Mouse (Mus musculus) heart, postnatal 0 days (tissue): ENCODE measurements around the gene Gm49510. TPM values are rescaled to one million over a fixed set of nuclear protein-coding genes. Genes with fewer than 3 reads are reported as not detected.

ENCODE experiments used
- ATAC-seq: fragments of 200-750 bp; cut with Nextera tagmentation; 2 replicates; pipeline ENCODE4 v1.8.0; 2017; ENCODE audit warnings: low read depth, moderate number of reproducible peaks, moderate library complexity; ENCODE audit not compliant: insufficient read depth
- DNase-seq: peaks from one replicate; pipeline ENCODE4 v3.0.0-alpha.2; 2016; ENCODE audit warnings: low spot score
- H3K27ac ChIP-seq: fragments of 300-500 bp; sonication (generic); 2 replicates; pipeline ENCODE4 v1.5.1; 2014; ENCODE audit warnings: low read depth, mild to moderate bottlenecking
- H3K27me3 ChIP-seq: fragments of 300-500 bp; sonication (generic); 2 replicates; pipeline ENCODE4 v1.6.1; 2014; ENCODE audit warnings: low read length, mixed read lengths; ENCODE audit not compliant: control insufficient read depth, insufficient read depth
- H3K36me3 ChIP-seq: fragments of 300-500 bp; sonication (generic); replicated peaks from 2 replicates; pipeline ENCODE4 v1.6.1; 2014; ENCODE audit warnings: low read length, mixed read lengths; ENCODE audit not compliant: control insufficient read depth, insufficient read depth
- H3K4me1 ChIP-seq: fragments of 300-500 bp; sonication (generic); 2 replicates; pipeline ENCODE4 v1.6.1; 2014; ENCODE audit warnings: antibody characterized with exemption; ENCODE audit not compliant: control insufficient read depth, insufficient read depth
- H3K4me2 ChIP-seq: fragments of 300-500 bp; sonication (generic); 2 replicates; pipeline ENCODE4 v1.6.1; 2014; ENCODE audit warnings: low read depth, mild to moderate bottlenecking, low read length, moderate library complexity
- H3K4me3 ChIP-seq: fragments of 300-500 bp; sonication (generic); 2 replicates; pipeline ENCODE4 v1.5.1; 2014; ENCODE audit warnings: low read depth, low read length
- H3K9ac ChIP-seq: fragments of 300-500 bp; sonication (generic); replicated peaks from 2 replicates; pipeline ENCODE4 v1.6.1; 2014; ENCODE audit warnings: low read depth, low read length, mixed read lengths
- H3K9me3 ChIP-seq: fragments of 300-500 bp; sonication (generic); replicated peaks from 2 replicates; pipeline ENCODE4 v1.6.1; 2016; ENCODE audit warnings: low read length; ENCODE audit not compliant: control insufficient read depth
- CTCF ChIP-seq: IDR thresholded peaks from 2 replicates; pipeline ENCODE4 v1.5.1; 2016; ENCODE audit warnings: antibody characterized with exemption, control low read depth, low read depth
- EP300 ChIP-seq: IDR thresholded peaks from 2 replicates; pipeline ENCODE4 v1.6.1; 2016; ENCODE audit warnings: antibody characterized with exemption, low read depth
- WGBS: fragments of 180-500 bp; shearing (Covaris S2); extraction: QIAGEN DNeasy Blood & Tissue Kit; methylation state at CpG from one replicate; pipeline ENCODE4 v1.1.7; 2014; 5-methylcytosine and 5-hydroxymethylcytosine counted together
- polyA plus RNA-seq: library from polyadenylated mRNA; unstranded; fragments of >200 nt; fragmentation: Nextera tagmentation; extraction: Ambion mirVana; gene quantifications from 2 replicates; pipeline ENCODE4 v1.2.1, GENCODE M21; 2015
- total RNA-seq: library from RNA; depleted of rRNA; stranded (reverse); fragments of >200 nt; gene quantifications from 2 replicates; pipeline ENCODE4 v1.2.3, GENCODE M21; 2014; ENCODE audit warnings: low replicate concordance

The Gm49510 gene
- total and polyA plus RNA-seq, 2 experiments from 2014 or later = 0.18 TPM; not detected in 1

DNA sequence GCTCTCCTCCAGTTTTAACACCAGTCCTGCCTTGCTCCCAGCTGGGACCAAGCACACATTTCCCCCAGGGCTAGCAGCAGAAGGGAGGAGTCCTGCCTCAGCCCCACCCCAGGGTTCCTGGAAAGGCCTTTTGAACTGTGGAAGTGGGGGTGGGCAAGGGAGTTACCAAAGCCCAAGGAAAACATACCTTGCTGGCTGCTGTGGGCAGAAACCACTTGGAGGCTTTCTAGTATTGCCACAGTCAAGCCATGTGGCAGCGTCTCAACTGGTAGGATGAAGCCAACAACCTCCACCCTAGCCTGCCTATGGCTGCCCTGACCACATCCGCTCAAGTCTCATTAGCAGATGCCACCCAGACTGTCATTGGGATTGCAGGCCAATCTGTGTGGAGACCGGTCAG, 3.3 kb upstream of the Gm49510 start:
- no peak overlapping the region for H3K9ac ChIP-seq
- no peaks in the 10 kb centered on the region for H3K27me3 ChIP-seq
- peaks cover 28% of the 10 kb centered on the region for H3K36me3 ChIP-seq
- DNase-seq = no peak
- H3K27ac ChIP-seq = no peak overlapping the region
- no peak overlapping the region for H3K4me2 ChIP-seq
- peaks cover 31% of the 10 kb centered on the region for H3K4me1 ChIP-seq
- H3K4me3 ChIP-seq = no peak overlapping the region
- no peak for TF ChIP-seq CTCF
- no peak for TF ChIP-seq EP300
- 88% methylated on average over 3 of the region's 3 CpGs for WGBS
- H3K9me3 ChIP-seq = no peaks in the 10 kb centered on the region
- ATAC-seq = no peak

DNA sequence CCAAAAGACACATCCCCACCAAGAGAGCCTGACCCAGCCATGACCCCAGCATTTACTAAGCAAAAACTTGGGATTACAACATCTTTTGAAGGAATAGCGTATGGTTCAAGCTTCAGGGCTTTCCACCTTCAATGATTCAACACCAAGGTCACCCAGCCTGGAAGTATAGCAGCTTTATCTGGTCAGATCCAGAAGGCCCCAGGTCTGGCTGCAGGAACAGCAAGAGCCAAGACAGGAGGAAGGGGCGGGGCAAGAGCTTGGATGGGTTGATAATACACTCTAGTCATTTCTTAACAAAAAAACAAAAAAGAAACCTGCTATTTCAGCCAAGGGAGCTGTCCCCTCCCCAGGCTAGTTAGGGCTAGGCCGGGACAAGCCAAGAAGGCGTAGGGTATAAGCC, 2.0 kb upstream of the Gm49510 start:
- Histone ChIP-seq H3K27me3 (no peaks in the 10 kb centered on the region), H3K4me1 (peaks cover 33% of the 10 kb centered on the region), H3K4me3 (no peak overlapping the region), H3K9ac (no peak overlapping the region), H3K4me2 (no peak overlapping the region), H3K36me3 (peaks cover 15% of the 10 kb centered on the region), H3K27ac (0 out of 2 replicates have a peak overlapping the region, but pooled peaks have one; percentile 21), H3K9me3 (no peaks in the 10 kb centered on the region)
- WGBS = 83% methylated on average over 4 of the region's 4 CpGs
- TF ChIP-seq CTCF (no peak), EP300 (no peak)
- ATAC-seq (no peak), DNase-seq (no peak)

DNA sequence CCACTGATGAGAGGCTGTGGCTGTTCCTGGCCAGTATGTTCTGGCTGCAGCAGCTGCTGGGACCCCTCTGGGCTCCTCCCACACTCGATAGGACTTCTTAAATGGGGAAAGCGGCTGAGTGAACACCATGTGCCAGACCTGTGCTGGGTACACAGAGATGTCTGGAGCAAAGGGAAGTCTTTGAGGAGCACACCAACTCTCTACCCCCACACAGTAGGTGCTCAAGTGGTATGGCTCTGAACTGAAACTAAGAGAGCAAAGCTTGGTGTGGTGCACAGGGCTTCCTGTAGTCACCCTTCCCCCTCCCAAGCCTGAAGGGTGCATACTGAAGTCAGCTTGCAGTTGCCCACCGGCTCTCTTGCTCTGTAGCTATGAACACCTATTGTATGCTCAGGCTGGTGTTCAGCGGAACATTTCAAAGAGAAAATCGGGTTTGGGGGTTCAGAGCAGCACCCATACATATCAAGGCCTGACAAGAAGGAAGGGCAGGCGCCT, 913 bp upstream of the Gm49510 start:
- H3K27ac ChIP-seq = peak overlapping the region; percentile 21
- H3K9me3 ChIP-seq = no peaks in the 10 kb centered on the region
- whole genome bisulfite sequencing = 39% methylated on average over 6 of the region's 6 CpGs
- peak; percentile 19; the same call in 1 of the 2 replicates for ATAC-seq
- H3K4me2 ChIP-seq = peak overlapping the region; percentile 95; the same call in 1 of the 2 replicates
- no peak overlapping the region; the same call in 1 of the 2 replicates for H3K4me3 ChIP-seq
- no peak overlapping the region for H3K9ac ChIP-seq
- H3K27me3 ChIP-seq = no peaks in the 10 kb centered on the region
- DNase-seq = peak; percentile 35
- peaks cover 33% of the 10 kb centered on the region for H3K4me1 ChIP-seq
- no peak for TF ChIP-seq EP300
- no peak for TF ChIP-seq CTCF
- peaks cover 5% of the 10 kb centered on the region for H3K36me3 ChIP-seq

DNA sequence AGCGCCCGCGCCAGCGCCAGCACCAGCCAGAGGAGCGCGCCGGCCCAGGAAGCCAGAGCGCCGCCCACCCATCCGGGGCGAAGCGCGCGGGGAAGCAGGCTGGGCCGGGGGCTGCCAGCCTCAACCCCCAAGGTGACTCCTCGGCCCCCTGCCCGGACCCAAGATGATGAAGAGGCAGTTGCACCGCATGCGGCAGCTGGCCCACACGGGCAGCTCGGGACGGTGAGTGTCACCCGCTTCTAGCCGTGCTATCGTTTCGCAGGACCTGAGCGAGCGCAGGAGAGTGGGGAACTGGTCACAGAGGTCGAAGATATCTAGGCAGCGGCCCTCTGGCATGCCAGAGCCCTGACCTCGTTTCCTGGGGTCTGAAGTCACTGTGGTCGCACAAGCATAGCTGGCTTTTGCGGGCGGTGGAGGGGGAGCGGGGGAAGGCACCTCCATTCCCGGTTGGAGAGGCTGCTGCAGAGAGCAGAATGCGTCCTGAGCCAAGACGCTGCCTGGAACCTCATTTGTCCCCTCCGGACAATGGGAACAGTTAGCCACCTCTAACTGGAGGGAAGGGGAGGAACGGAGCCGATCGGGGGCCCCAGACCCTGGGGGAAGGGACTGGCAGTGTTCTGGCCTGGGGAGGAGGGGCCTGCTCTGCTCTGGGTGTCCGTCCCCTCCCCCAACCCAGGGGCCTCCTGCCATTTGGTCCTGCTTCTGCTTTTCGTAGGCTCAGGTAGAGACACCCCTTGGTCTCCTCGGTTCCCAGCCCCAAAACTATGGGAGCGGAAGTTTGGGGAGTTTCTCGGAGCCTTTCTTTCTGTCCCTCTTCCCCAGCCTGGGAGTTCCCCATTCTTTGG, 495 bp downstream of the Gm49510 start, which contains the start of gene Sh3bp1:
Gene Sh3bp1 (plus strand): TSS at position 29 of the 845 bp plus-strand sequence.
- Histone ChIP-seq H3K4me3 (peak within 1 kb of the TSS; percentile 74), H3K36me3 (0 out of 2 replicates have a peak, but pooled peaks cover 10% of the 10 kb centered on the region), H3K27ac (peak within 1 kb of the TSS; percentile 73), H3K9me3 (no peaks in the 10 kb centered on the region), H3K9ac (peak within 1 kb of the TSS; percentile 78), H3K4me1 (peaks cover 23% of the 10 kb centered on the region), H3K4me2 (peak within 1 kb of the TSS; percentile 95), H3K27me3 (no peaks in the 10 kb centered on the region)
- 2% methylated on average over 42 of the region's 47 CpGs for WGBS
- peak; percentile 63 for ATAC-seq
- DNase-seq = peak; percentile 76
- no peak for TF ChIP-seq CTCF
- TF ChIP-seq EP300 = no peak

DNA sequence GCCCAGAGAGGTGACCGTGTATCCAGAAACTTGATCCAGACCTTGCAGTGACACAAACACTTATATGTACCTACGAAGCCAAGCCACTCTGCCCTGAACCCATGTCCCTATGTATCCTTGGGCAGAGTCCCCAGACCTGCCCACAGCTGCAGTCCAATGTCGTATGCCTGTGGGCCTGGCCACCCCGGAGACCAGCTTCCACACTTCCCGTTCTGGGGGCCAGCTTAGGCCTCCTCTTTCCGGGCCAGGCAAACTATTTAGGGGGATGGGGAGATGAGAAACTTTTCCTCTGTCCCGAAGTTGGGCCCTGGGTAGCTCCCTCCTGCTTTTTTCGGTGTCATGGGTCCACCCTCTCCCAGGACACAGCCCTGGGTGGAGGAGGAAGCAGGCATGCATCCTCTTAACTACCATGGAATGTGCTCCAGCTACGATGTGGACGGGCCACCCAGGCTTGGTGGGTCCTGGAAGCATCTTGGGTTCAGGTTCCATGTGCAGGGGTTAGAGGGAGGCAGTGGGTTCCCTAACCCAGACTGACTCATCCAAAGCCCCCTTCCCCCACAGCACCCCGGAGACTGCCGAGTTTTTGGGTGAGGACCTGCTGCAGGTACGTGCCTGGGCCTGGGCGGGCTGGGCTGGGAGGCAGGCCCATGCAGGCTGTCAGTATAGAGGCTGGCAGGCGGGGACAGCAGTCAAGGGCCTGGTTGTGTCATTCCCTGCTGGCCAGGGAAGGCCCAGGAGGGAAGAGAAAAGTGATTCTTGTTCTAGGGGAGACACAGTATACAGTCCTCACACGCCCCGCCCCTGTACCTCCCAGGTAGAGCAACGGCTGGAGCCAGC, 1.3 kb downstream of the Gm49510 start:
- TF ChIP-seq EP300 (no peak), CTCF (no peak)
- Histone ChIP-seq H3K36me3 (peaks cover 15% of the 10 kb centered on the region; the same call in 1 of the 2 replicates), H3K4me1 (peaks cover 23% of the 10 kb centered on the region), H3K9me3 (no peaks in the 10 kb centered on the region), H3K27me3 (no peaks in the 10 kb centered on the region), H3K4me3 (peak overlapping the region; percentile 74), H3K4me2 (peak overlapping the region; percentile 95), H3K27ac (peak overlapping the region; percentile 73), H3K9ac (peak overlapping the region; percentile 78)
- 23% methylated on average over 18 of the region's 18 CpGs for WGBS
- ATAC-seq (no peak), DNase-seq (peak; percentile 12)
